Mouse (Mus musculus) kidney, postnatal 0 days (tissue): ENCODE results near the gene Pcdh9. TPM values are rescaled to one million over a fixed set of nuclear protein-coding genes. Genes with fewer than 3 reads are reported as not detected.

Source experiments
- ATAC-seq: fragments of 200-750 bp; cut with Nextera tagmentation; replicated peaks from 2 replicates; pipeline ENCODE4 v1.8.0; 2017; ENCODE audit warnings: low read depth, moderate number of reproducible peaks, moderate TSS enrichment, moderate library complexity; ENCODE audit not compliant: low FRiP score
- DNase-seq: peaks from one replicate; pipeline ENCODE4 v3.0.0-alpha.2; 2016; ENCODE audit warnings: low spot score
- H3K27ac ChIP-seq: fragments of 300-500 bp; sonication (generic); 2 replicates; pipeline ENCODE4 v1.5.1; 2014; ENCODE audit warnings: mild to moderate bottlenecking
- H3K27me3 ChIP-seq: fragments of 300-500 bp; sonication (generic); 2 replicates; pipeline ENCODE4 v1.6.1; 2014; ENCODE audit warnings: low read length, mixed read lengths; ENCODE audit not compliant: insufficient read depth
- H3K36me3 ChIP-seq: fragments of 300-500 bp; sonication (generic); 2 replicates; pipeline ENCODE4 v1.6.1; 2014; ENCODE audit warnings: low read length, mixed read lengths; ENCODE audit not compliant: insufficient read depth
- H3K4me1 ChIP-seq: fragments of 300-500 bp; sonication (generic); replicated peaks from 2 replicates; pipeline ENCODE4 v1.6.1; 2014; ENCODE audit warnings: antibody characterized with exemption, low read length, mixed read lengths; ENCODE audit not compliant: insufficient read depth
- H3K4me2 ChIP-seq: fragments of 300-500 bp; sonication (generic); 2 replicates; pipeline ENCODE4 v1.6.1; 2014; ENCODE audit warnings: mild to moderate bottlenecking, low read length, moderate library complexity, mixed read lengths
- H3K4me3 ChIP-seq: fragments of 300-500 bp; sonication (generic); replicated peaks from 2 replicates; pipeline ENCODE4 v1.5.1; 2014; ENCODE audit warnings: low read depth, low read length
- H3K9ac ChIP-seq: fragments of 300-500 bp; sonication (generic); 2 replicates; pipeline ENCODE4 v1.6.1; 2014; ENCODE audit warnings: low read depth, low read length
- H3K9me3 ChIP-seq: fragments of 300-500 bp; sonication (generic); replicated peaks from 2 replicates; pipeline ENCODE4 v1.6.1; 2016; ENCODE audit warnings: low read length, inconsistent platforms, mixed read lengths
- CTCF ChIP-seq: IDR thresholded peaks from 2 replicates; pipeline ENCODE4 v1.5.1; 2016; ENCODE audit warnings: antibody characterized with exemption, low read depth, mild to moderate bottlenecking, moderate library complexity
- WGBS: fragments of 180-500 bp; shearing (Covaris S2); extraction: QIAGEN DNeasy Blood & Tissue Kit; methylation state at CpG from one replicate; pipeline ENCODE4 v1.1.7; 2014; 5-methylcytosine and 5-hydroxymethylcytosine counted together
- polyA plus RNA-seq: library from polyadenylated mRNA; unstranded; fragments of >200 nt; fragmentation: Nextera tagmentation; extraction: Ambion mirVana; gene quantifications from 2 replicates; pipeline ENCODE4 v1.2.1, GENCODE M21; 2015

Gene Pcdh9
- polyA plus RNA-seq, 1 experiment from 2014 or later = 8.8 TPM

GRCm38 (mm10) chr14:93199791-93200190 lies 690.7 kb downstream of the Pcdh9 start:
- no peak for TF ChIP-seq CTCF
- 41% methylated on average over 2 of the region's 2 CpGs for WGBS
- H3K9me3 ChIP-seq = no peaks in the 10 kb centered on the region
- no peaks in the 10 kb centered on the region for H3K27me3 ChIP-seq
- ATAC-seq (no peak), DNase-seq (no peak)
- H3K4me1 ChIP-seq = no peaks in the 10 kb centered on the region
- H3K27ac ChIP-seq = no peak overlapping the region
- H3K36me3 ChIP-seq = no peaks in the 10 kb centered on the region
- no peak overlapping the region for H3K4me2 ChIP-seq
- H3K4me3 ChIP-seq = no peak overlapping the region
- H3K9ac ChIP-seq = no peak overlapping the region

- Histone ChIP-seq H3K36me3 (no peaks in the 10 kb centered on the region), H3K27ac (no peak overlapping the region), H3K4me2 (no peak overlapping the region), H3K27me3 (no peaks in the 10 kb centered on the region), H3K9me3 (no peaks in the 10 kb centered on the region), H3K4me1 (no peaks in the 10 kb centered on the region), H3K9ac (no peak overlapping the region), H3K4me3 (no peak overlapping the region)
- WGBS = 87% methylated on average over 9 of the region's 9 CpGs
- no peak for ATAC-seq
- TF ChIP-seq CTCF = no peak
- no peak for DNase-seq
These were observed 707.6 kb downstream of the Pcdh9 start for GRCm38 (mm10) chr14:93182606-93183491.

GRCm38 (mm10) chr14:93169201-93169600 lies 721.3 kb downstream of the Pcdh9 start:
- Histone ChIP-seq H3K27me3 (no peaks in the 10 kb centered on the region), H3K9me3 (no peaks in the 10 kb centered on the region), H3K4me1 (no peaks in the 10 kb centered on the region), H3K4me3 (no peak overlapping the region), H3K9ac (no peak overlapping the region), H3K4me2 (no peak overlapping the region), H3K36me3 (no peaks in the 10 kb centered on the region), H3K27ac (no peak overlapping the region)
- ATAC-seq = no peak
- DNase-seq = no peak
- no peak for TF ChIP-seq CTCF

GRCm38 (mm10) chr14:93168367-93168766 lies 722.1 kb downstream of the Pcdh9 start:
- Histone ChIP-seq H3K4me3 (no peak overlapping the region), H3K9ac (no peak overlapping the region), H3K9me3 (no peaks in the 10 kb centered on the region), H3K27ac (no peak overlapping the region), H3K27me3 (no peaks in the 10 kb centered on the region), H3K36me3 (no peaks in the 10 kb centered on the region), H3K4me2 (no peak overlapping the region), H3K4me1 (no peaks in the 10 kb centered on the region)
- peak; percentile 2 for DNase-seq
- 45% methylated on average over 2 of the region's 2 CpGs for WGBS
- ATAC-seq = no peak
- no peak for TF ChIP-seq CTCF

GRCm38 (mm10) chr14:93143414-93143813 lies 747.1 kb downstream of the Pcdh9 start:
- Histone ChIP-seq H3K9me3 (no peaks in the 10 kb centered on the region), H3K4me2 (no peak overlapping the region), H3K4me3 (no peak overlapping the region), H3K36me3 (no peaks in the 10 kb centered on the region), H3K9ac (no peak overlapping the region), H3K27ac (no peak overlapping the region), H3K4me1 (no peaks in the 10 kb centered on the region), H3K27me3 (no peaks in the 10 kb centered on the region)
- ATAC-seq (no peak), DNase-seq (no peak)
- no peak for TF ChIP-seq CTCF
- WGBS = 87% methylated on average over 6 of the region's 6 CpGs

- H3K4me2 ChIP-seq = no peak overlapping the region
- DNase-seq = no peak
- no peaks in the 10 kb centered on the region for H3K27me3 ChIP-seq
- H3K9ac ChIP-seq = no peak overlapping the region
- no peak for ATAC-seq
- no peak for TF ChIP-seq CTCF
- H3K9me3 ChIP-seq = no peaks in the 10 kb centered on the region
- H3K4me3 ChIP-seq = no peak overlapping the region
- H3K36me3 ChIP-seq = no peaks in the 10 kb centered on the region
- H3K4me1 ChIP-seq = no peaks in the 10 kb centered on the region
- WGBS = 57% methylated on average over 4 of the region's 4 CpGs
- H3K27ac ChIP-seq = no peak overlapping the region
These were observed 748.4 kb downstream of the Pcdh9 start for GRCm38 (mm10) chr14:93142076-93142475.

GRCm38 (mm10) chr14:93126993-93127392 lies 763.5 kb downstream of the Pcdh9 start:
- Histone ChIP-seq H3K4me3 (no peak overlapping the region), H3K36me3 (no peaks in the 10 kb centered on the region), H3K9ac (no peak overlapping the region), H3K27ac (no peak overlapping the region), H3K4me1 (no peaks in the 10 kb centered on the region), H3K27me3 (no peaks in the 10 kb centered on the region), H3K4me2 (no peak overlapping the region), H3K9me3 (no peaks in the 10 kb centered on the region)
- ATAC-seq = no peak
- no peak for TF ChIP-seq CTCF
- WGBS = 88% methylated on average over 3 of the region's 3 CpGs
- DNase-seq = no peak
